Mouse (Mus musculus): ENCODE data around the gene Gm20604. TPM values are rescaled to one million over a fixed set of nuclear protein-coding genes. Genes with fewer than 3 reads are reported as not detected.

Gm20604 gene
- polyA plus RNA-seq (2014; fragmentation: Nextera tagmentation; extraction: Ambion mirVana) = 19.3 and 20.5 TPM in 2 replicates

GRCm38 (mm10) chr12:102758403-102758756, at the start of gene Gm20604:
TSS of gene Gm20604 (minus strand) at chr12:102758672.
- peak within 1 kb of the TSS; percentile 73 for H3K4me3 ChIP-seq (ENCODE audit: low read depth, low read length)
- no peaks in the 10 kb centered on the region for H3K27me3 ChIP-seq (ENCODE audit: control insufficient read depth, insufficient read depth, low read length)
- 1% methylated on average over 10 of the region's 10 CpGs for WGBS (ENCODE audit: insufficient replicate concordance)
- H3K4me2 ChIP-seq = peak within 1 kb of the TSS; percentile 87
- no peaks in the 10 kb centered on the region for H3K36me3 ChIP-seq (ENCODE audit: control insufficient read depth, insufficient read depth, low read length)
- ATAC-seq (replicated peaks; ENCODE audit: insufficient number of reproducible peaks, low FRiP score, low TSS enrichment) = no peak
- H3K9ac ChIP-seq (ENCODE audit: low read depth, low read length) = peak within 1 kb of the TSS; percentile 78
- H3K27ac ChIP-seq (ENCODE audit: low read depth, low read length) = peak within 1 kb of the TSS; percentile 91
- peaks cover 20% of the 10 kb centered on the region for H3K4me1 ChIP-seq (ENCODE audit: control insufficient read depth, insufficient read depth, low read length)
- H3K9me3 ChIP-seq (replicated peaks; ENCODE audit: control insufficient read depth, low read length) = no peaks in the 10 kb centered on the region

DNA sequence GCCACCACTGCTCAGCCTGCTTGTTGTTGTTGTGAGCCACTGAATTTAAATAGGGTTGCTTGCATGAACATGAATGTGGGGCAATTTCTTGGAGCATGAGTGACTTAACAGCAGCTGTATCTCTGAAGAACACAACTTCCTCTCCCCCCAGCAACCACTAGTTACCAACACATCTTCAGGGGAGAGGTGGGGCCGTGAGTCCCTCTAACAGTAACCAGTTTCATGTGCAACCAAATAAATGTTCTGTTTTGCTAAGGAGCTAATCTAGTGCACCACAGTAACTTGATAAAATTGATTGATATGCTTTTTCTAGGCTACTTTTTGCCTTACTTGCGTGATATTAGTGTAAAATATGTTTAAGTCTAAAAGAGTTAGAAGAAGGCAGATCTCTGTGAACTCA, 41.1 kb upstream of the Gm20604 start:
- no peak for ATAC-seq (replicated peaks; ENCODE audit: insufficient number of reproducible peaks, low FRiP score, low TSS enrichment)
- no peak overlapping the region for H3K27ac ChIP-seq (ENCODE audit: low read depth, low read length)

DNA sequence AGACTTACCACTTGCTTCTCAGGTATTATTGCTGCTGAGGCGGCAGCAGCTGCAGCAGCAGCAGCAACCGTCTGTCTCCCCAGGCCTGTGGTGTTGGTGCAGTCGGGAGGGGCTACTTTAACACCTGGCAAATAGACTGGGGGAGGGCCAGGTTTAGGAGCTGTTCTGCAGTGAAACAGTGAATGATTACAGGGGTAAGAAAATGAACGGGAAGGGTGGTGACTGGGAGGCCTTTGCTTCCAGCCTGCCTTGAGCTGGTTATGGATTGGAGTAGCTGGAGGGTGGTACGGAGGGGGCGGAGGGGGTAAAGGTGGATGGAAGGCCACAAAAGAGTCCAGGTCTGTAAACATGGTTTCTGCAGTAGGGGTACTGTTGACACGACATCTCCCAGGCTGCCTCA, 29.5 kb upstream of the Gm20604 start:
- H3K4me1 ChIP-seq (ENCODE audit: control insufficient read depth, insufficient read depth, low read length) = no peaks in the 10 kb centered on the region
- H3K36me3 ChIP-seq (ENCODE audit: control insufficient read depth, insufficient read depth, low read length) = peaks cover 26% of the 10 kb centered on the region
- no peak for ATAC-seq (replicated peaks; ENCODE audit: insufficient number of reproducible peaks, low FRiP score, low TSS enrichment)
- no peaks in the 10 kb centered on the region for H3K27me3 ChIP-seq (ENCODE audit: control insufficient read depth, insufficient read depth, low read length)
- H3K4me3 ChIP-seq (ENCODE audit: low read depth, low read length) = no peak overlapping the region
- H3K4me2 ChIP-seq = no peak overlapping the region
- H3K27ac ChIP-seq (ENCODE audit: low read depth, low read length) = no peak overlapping the region
- no peak overlapping the region for H3K9ac ChIP-seq (ENCODE audit: low read depth, low read length)
- WGBS (ENCODE audit: insufficient replicate concordance) = 83% methylated on average over 7 of the region's 7 CpGs
- H3K9me3 ChIP-seq (replicated peaks; ENCODE audit: control insufficient read depth, low read length) = no peaks in the 10 kb centered on the region

More for the DNA sequence above, 41.1 kb upstream of the Gm20604 start:
- H3K9me3 ChIP-seq (replicated peaks; ENCODE audit: control insufficient read depth, low read length) = no peaks in the 10 kb centered on the region
- H3K27me3 ChIP-seq (ENCODE audit: control insufficient read depth, insufficient read depth, low read length) = no peaks in the 10 kb centered on the region
- no peaks in the 10 kb centered on the region for H3K4me1 ChIP-seq (ENCODE audit: control insufficient read depth, insufficient read depth, low read length)
- 81% methylated on average over 2 of the region's 2 CpGs for WGBS (ENCODE audit: insufficient replicate concordance)
- no peak overlapping the region for H3K4me3 ChIP-seq (ENCODE audit: low read depth, low read length)
- no peak overlapping the region for H3K9ac ChIP-seq (ENCODE audit: low read depth, low read length)
- H3K36me3 ChIP-seq (ENCODE audit: control insufficient read depth, insufficient read depth, low read length) = peaks cover 5% of the 10 kb centered on the region; the same call in 1 of the 2 replicates
- H3K4me2 ChIP-seq = no peak overlapping the region

DNA sequence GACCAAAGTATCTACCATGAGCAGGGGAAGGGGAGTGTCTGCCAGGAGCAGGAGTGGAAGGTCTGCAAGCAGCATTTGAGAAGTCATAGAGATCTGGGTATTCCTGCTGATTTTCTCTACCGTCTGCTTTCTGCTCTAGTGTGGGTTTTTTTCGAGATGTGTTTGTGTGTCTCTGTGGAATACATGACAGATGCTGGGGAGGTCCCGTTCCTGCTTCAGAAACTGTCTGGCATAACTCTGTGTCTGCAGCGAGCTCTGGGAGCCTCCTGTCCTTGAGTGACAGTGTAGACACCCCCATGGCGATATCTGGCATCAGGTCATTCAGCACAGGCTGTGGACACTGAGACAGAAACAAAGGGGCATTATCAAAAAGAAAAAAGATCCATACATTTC, 27.1 kb upstream of the Gm20604 start:
- Histone ChIP-seq H3K27me3 (ENCODE audit: control insufficient read depth, insufficient read depth, low read length) (no peaks in the 10 kb centered on the region), H3K9me3 (replicated peaks; ENCODE audit: control insufficient read depth, low read length) (no peaks in the 10 kb centered on the region), H3K9ac (ENCODE audit: low read depth, low read length) (no peak overlapping the region), H3K36me3 (ENCODE audit: control insufficient read depth, insufficient read depth, low read length) (peaks cover 21% of the 10 kb centered on the region), H3K4me3 (ENCODE audit: low read depth, low read length) (no peak overlapping the region), H3K4me1 (ENCODE audit: control insufficient read depth, insufficient read depth, low read length) (no peaks in the 10 kb centered on the region), H3K4me2 (no peak overlapping the region), H3K27ac (ENCODE audit: low read depth, low read length) (no peak overlapping the region)
- ATAC-seq (replicated peaks; ENCODE audit: insufficient number of reproducible peaks, low FRiP score, low TSS enrichment) = no peak
- 76% methylated on average over 5 of the region's 5 CpGs for whole genome bisulfite sequencing (ENCODE audit: insufficient replicate concordance)

DNA sequence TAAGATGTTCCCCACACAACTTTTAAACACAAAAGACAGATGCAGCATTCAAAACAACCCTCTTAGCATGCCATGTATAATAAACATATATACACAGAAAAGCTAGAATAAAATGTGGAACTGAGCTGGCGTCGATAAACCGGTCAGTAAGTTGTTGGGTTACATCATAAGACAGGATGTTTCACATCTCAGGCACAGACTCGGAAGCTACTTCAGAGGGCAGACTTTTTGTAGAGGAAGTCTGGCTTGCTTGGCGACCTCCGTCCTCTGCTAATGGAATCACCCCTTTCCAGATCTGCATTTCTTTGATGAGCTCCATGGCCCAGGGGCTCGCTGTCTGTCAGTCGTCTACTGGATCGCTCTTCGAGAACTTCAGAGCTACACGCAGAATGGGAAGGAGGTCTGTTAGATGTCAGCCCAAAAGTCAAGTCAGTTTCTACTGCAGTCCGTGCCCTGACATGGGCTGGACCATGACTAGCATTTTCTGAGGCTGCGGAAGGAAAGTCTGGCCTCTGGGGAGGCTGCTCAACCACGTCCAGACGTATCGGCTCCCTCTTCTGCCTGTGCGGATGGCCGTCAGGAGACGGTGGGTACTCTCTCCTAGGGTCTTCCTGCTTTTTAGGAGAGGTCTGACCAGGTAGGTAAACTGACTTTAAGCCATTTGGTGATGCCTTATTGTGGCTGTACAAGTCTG, 26.6 kb upstream of the Gm20604 start:
- no peak overlapping the region for H3K27ac ChIP-seq (ENCODE audit: low read depth, low read length)
- H3K9me3 ChIP-seq (replicated peaks; ENCODE audit: control insufficient read depth, low read length) = no peaks in the 10 kb centered on the region
- no peak overlapping the region for H3K4me3 ChIP-seq (ENCODE audit: low read depth, low read length)
- no peak for ATAC-seq (replicated peaks; ENCODE audit: insufficient number of reproducible peaks, low FRiP score, low TSS enrichment)
- H3K4me1 ChIP-seq (ENCODE audit: control insufficient read depth, insufficient read depth, low read length) = no peaks in the 10 kb centered on the region
- H3K36me3 ChIP-seq (ENCODE audit: control insufficient read depth, insufficient read depth, low read length) = peaks cover 17% of the 10 kb centered on the region
- no peak overlapping the region for H3K9ac ChIP-seq (ENCODE audit: low read depth, low read length)
- 84% methylated on average over 19 of the region's 19 CpGs for WGBS (ENCODE audit: insufficient replicate concordance)
- H3K27me3 ChIP-seq (ENCODE audit: control insufficient read depth, insufficient read depth, low read length) = no peaks in the 10 kb centered on the region
- H3K4me2 ChIP-seq = no peak overlapping the region

- peaks cover 15% of the 10 kb centered on the region for H3K36me3 ChIP-seq (ENCODE audit: control insufficient read depth, insufficient read depth, low read length)
- no peak overlapping the region for H3K4me2 ChIP-seq
- H3K27ac ChIP-seq (ENCODE audit: low read depth, low read length) = no peak overlapping the region
- no peaks in the 10 kb centered on the region for H3K27me3 ChIP-seq (ENCODE audit: control insufficient read depth, insufficient read depth, low read length)
- no peaks in the 10 kb centered on the region for H3K9me3 ChIP-seq (replicated peaks; ENCODE audit: control insufficient read depth, low read length)
- no peak overlapping the region for H3K4me3 ChIP-seq (ENCODE audit: low read depth, low read length)
- WGBS (ENCODE audit: insufficient replicate concordance) = 88% methylated on average over 5 of the region's 5 CpGs
- no peaks in the 10 kb centered on the region for H3K4me1 ChIP-seq (ENCODE audit: control insufficient read depth, insufficient read depth, low read length)
- ATAC-seq (replicated peaks; ENCODE audit: insufficient number of reproducible peaks, low FRiP score, low TSS enrichment) = no peak
- H3K9ac ChIP-seq (ENCODE audit: low read depth, low read length) = no peak overlapping the region
Measured at GRCm38 (mm10) chr12:102782841-102783240, 24.4 kb upstream of the Gm20604 start.

DNA sequence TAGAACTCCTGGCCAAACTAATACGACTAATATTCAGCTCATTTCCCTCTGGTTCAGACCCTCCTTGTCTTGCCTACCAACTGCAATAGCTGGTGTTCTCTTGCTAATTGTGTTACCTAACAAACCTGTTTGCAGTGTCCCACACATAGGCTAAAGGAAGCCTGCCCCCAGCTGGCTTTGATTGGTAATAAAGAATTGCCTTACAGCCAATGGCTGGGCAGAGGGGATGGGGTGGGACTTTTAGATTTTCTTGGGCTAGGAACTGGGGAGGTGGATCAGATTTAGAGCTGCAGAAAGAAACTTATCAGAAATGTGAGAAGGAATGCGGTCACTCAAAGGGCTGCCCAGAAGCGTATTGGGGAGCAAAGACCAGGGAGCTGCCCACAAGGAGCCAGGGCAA, 21.0 kb upstream of the Gm20604 start:
- no peaks in the 10 kb centered on the region for H3K9me3 ChIP-seq (replicated peaks; ENCODE audit: control insufficient read depth, low read length)
- H3K27me3 ChIP-seq (ENCODE audit: control insufficient read depth, insufficient read depth, low read length) = no peaks in the 10 kb centered on the region
- H3K4me1 ChIP-seq (ENCODE audit: control insufficient read depth, insufficient read depth, low read length) = no peaks in the 10 kb centered on the region
- no peak overlapping the region for H3K9ac ChIP-seq (ENCODE audit: low read depth, low read length)
- WGBS (ENCODE audit: insufficient replicate concordance) = 36% methylated on average over 3 of the region's 3 CpGs
- no peak overlapping the region for H3K27ac ChIP-seq (ENCODE audit: low read depth, low read length)
- H3K4me3 ChIP-seq (ENCODE audit: low read depth, low read length) = no peak overlapping the region
- no peak for ATAC-seq (replicated peaks; ENCODE audit: insufficient number of reproducible peaks, low FRiP score, low TSS enrichment)
- H3K4me2 ChIP-seq = no peak overlapping the region
- H3K36me3 ChIP-seq (ENCODE audit: control insufficient read depth, insufficient read depth, low read length) = peaks cover 20% of the 10 kb centered on the region

- Histone ChIP-seq H3K27ac (ENCODE audit: low read depth, low read length) (no peak overlapping the region), H3K9me3 (replicated peaks; ENCODE audit: control insufficient read depth, low read length) (no peaks in the 10 kb centered on the region), H3K4me3 (ENCODE audit: low read depth, low read length) (no peak overlapping the region), H3K36me3 (ENCODE audit: control insufficient read depth, insufficient read depth, low read length) (peaks cover 17% of the 10 kb centered on the region), H3K9ac (ENCODE audit: low read depth, low read length) (no peak overlapping the region), H3K4me2 (no peak overlapping the region), H3K27me3 (ENCODE audit: control insufficient read depth, insufficient read depth, low read length) (no peaks in the 10 kb centered on the region), H3K4me1 (ENCODE audit: control insufficient read depth, insufficient read depth, low read length) (no peaks in the 10 kb centered on the region)
- WGBS (ENCODE audit: insufficient replicate concordance) = 76% methylated on average over 5 of the region's 5 CpGs
- ATAC-seq (replicated peaks; ENCODE audit: insufficient number of reproducible peaks, low FRiP score, low TSS enrichment) = no peak
Measured at GRCm38 (mm10) chr12:102778151-102778550, 19.7 kb upstream of the Gm20604 start.

DNA sequence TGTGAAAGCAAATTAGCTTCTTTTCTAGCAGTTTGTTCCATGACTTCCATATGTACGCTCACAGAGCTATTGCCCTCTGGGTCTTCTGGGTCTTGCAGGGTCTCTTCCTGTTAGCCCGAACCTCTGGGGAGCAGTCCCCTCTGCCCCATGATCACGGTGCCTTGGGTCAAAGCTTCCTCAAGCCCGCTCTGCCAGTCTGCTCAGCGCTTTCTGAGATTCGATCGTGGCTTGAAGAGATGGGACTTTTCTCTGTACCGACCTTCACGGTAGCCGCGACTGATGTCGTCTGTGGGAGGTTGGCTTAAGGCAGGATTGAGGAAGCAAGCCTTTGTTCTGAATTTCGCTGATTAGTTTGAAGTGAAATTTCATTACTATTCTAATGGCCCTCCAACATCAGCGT, 17.6 kb upstream of the Gm20604 start:
- 93% methylated on average over 14 of the region's 14 CpGs for WGBS (ENCODE audit: insufficient replicate concordance)
- Histone ChIP-seq H3K4me2 (no peak overlapping the region), H3K36me3 (ENCODE audit: control insufficient read depth, insufficient read depth, low read length) (peaks cover 28% of the 10 kb centered on the region), H3K27me3 (ENCODE audit: control insufficient read depth, insufficient read depth, low read length) (no peaks in the 10 kb centered on the region), H3K9me3 (replicated peaks; ENCODE audit: control insufficient read depth, low read length) (no peaks in the 10 kb centered on the region), H3K4me3 (ENCODE audit: low read depth, low read length) (no peak overlapping the region), H3K27ac (ENCODE audit: low read depth, low read length) (no peak overlapping the region), H3K4me1 (ENCODE audit: control insufficient read depth, insufficient read depth, low read length) (no peaks in the 10 kb centered on the region), H3K9ac (ENCODE audit: low read depth, low read length) (no peak overlapping the region)
- ATAC-seq (replicated peaks; ENCODE audit: insufficient number of reproducible peaks, low FRiP score, low TSS enrichment) = no peak
